Mouse (Mus musculus): ENCODE measurements around the gene 4930524J08Rik.

4930524J08Rik gene

DNA sequence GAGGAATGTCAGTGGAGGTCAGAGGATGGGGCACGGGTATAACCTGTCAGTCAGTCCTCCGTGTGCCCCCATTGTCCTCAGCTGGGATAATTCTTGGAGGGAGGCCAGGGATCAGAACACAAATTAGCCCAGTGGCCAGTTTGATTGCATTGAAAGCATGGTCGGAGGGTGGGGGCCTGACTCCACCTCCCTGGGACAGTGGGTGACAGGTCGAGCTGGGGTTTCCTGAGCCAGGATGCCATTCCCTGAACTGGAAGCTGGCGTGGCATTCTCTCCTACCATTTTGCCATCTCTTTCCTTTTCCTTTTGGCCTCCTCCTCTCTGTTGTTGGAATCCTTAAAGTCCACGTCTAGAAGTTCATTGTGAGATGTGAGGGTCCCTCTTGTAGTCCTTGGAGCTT lies 27.0 kb downstream of the 4930524J08Rik start:
- DNase-seq, result no peak

DNA sequence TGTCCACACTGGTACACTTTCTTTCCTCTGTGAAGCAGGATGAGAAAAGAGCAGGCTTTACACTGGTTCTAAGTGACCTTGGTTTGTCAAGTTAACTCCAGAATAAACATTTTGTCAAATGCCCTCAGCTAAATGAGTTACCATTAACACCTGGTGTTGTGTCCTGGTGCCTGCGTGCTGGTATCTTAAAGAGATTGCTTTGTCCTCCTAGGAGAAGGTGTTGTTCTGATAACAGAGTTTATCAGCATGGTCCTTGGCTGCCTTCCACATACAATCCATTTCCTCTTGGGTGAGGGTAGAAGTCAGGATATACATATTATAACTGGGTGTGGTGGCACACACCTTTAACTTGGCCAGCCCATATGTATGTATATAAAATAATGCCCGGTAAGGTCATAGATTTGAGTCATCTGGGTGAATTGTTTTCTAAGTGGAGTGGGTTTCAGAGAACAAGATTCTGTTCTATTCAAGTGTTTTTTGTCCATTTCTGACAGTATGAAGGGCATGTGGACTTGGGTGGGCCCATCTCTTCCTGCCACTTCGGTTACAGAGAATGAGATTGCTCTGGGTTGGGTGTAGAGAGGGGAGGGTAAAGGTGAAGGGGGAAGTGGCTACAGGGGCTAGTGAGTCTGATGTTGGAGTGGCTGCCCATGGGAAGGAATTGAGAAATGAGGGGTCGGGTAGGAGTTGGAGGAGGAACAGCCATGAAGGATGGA lies 27.6 kb downstream of the 4930524J08Rik start:
- no peak for DNase-seq

DNA sequence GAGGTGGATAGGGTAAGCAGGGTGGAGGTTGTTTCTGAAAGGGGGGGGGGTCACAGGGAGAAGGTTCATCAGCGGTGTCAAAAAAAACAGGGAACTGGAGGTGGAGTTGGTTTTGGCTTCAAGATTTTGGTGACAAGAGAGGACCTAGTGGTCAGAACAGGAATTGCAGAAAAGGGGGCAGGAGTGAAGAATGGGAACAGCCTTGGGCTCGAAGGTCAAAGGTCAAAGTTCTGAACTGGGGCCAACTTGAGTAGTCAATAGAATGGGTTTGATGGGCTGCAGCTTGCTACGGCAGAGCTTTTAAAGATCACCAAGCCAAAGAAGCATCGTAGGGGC lies 28.1 kb downstream of the 4930524J08Rik start:
- peak; percentile 29 for DNase-seq

GRCm38 (mm10) chr5:100008485-100008884 lies 29.6 kb downstream of the 4930524J08Rik start:
- no peak for DNase-seq

GRCm38 (mm10) chr5:100012599-100012998 lies 33.7 kb downstream of the 4930524J08Rik start:
- no peak for DNase-seq

DNA sequence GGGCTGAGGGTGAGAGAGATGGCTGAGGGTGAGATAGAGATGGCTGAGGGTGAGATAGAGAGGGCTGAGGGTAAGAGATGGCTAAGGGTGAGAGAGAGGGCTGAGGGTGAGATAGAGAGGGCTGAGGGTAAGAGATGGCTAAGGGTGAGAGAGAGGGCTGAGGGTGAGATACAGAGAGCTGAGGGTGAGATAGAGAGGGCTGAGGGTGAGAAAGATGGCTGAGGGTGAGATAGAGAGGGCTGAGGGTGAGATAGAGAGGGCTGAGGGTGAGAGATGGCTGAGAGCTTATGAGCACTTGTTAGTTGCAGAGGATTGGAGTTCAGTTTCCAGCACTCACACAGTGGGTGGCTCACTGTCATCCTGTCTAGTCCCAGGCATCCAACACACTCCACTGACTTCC lies 41.2 kb downstream of the 4930524J08Rik start:
- no peak for DNase-seq

DNA sequence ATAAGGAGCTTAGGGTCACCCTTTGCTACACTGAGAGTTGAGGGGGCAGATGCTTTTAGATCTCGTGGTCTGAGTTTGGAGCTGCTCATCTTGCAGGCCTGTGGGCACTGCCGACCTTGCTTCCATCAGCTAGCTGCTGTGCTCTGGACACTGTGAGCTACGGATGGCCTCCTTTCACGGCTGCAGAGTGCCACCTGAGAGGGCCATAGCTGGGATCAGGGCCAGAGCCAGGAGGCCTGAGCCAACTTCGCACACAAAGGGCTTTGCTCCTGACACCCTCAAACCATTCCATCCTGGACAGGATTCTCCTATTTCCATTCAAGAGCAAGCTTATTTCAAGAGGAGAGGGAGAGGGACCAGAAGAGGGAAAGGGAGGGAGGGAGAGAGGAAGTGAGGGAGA lies 45.5 kb downstream of the 4930524J08Rik start:
- no peak for DNase-seq

DNA sequence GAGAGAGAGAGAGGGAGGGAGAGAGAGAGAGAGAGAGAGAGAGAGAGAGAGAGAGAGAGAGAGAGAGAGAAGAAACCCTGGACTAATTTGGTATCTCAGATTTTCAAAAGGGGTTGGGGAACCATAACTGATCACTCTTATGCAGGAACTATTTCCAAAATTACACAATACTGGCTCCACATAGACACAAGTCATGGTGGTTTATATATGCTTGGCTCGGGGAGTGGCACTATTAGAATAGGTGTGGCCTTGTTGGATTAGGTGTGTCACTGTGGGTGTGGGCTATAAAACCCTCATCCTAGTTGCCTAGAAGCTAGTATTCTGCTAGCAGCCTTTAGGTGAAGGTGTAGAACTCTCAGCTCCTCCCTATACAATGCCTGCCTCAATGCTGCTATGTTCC lies 46.0 kb downstream of the 4930524J08Rik start:
- DNase-seq, result no peak

All from lung, postnatal 36 days (tissue).